Mouse (Mus musculus) midbrain, embryonic 12.5 days (tissue): ENCODE measurements around the gene Ipo5. TPM values are rescaled to one million over a fixed set of nuclear protein-coding genes. Genes with fewer than 3 reads are reported as not detected.

Experiments used
- ATAC-seq: fragments of 200-750 bp; cut with Nextera tagmentation; 2 replicates; pipeline ENCODE4 v1.8.0; 2017; ENCODE audit warnings: low read depth, moderate TSS enrichment, moderate library complexity; ENCODE audit not compliant: low FRiP score
- H3K27ac ChIP-seq: fragments of 300-500 bp; sonication (generic); replicated peaks from 2 replicates; pipeline ENCODE4 v1.5.1; 2016; ENCODE audit warnings: mild to moderate bottlenecking
- H3K27me3 ChIP-seq: fragments of 300-500 bp; sonication (generic); 2 replicates; pipeline ENCODE4 v1.6.1; 2016; ENCODE audit warnings: mild to moderate bottlenecking
- H3K36me3 ChIP-seq: fragments of 300-500 bp; sonication (generic); 2 replicates; pipeline ENCODE4 v1.6.1; 2016
- H3K4me1 ChIP-seq: fragments of 300-500 bp; sonication (generic); 2 replicates; pipeline ENCODE4 v1.6.1; 2016
- H3K4me2 ChIP-seq: fragments of 300-500 bp; sonication (generic); replicated peaks from 2 replicates; pipeline ENCODE4 v1.6.1; 2016; ENCODE audit warnings: mild to moderate bottlenecking, moderate library complexity
- H3K4me3 ChIP-seq: fragments of 300-500 bp; sonication (generic); 2 replicates; pipeline ENCODE4 v1.5.1; 2016; ENCODE audit warnings: mild to moderate bottlenecking
- H3K9ac ChIP-seq: fragments of 300-500 bp; sonication (generic); replicated peaks from 2 replicates; pipeline ENCODE4 v1.6.1; 2016; ENCODE audit warnings: mild to moderate bottlenecking, moderate library complexity
- H3K9me3 ChIP-seq: fragments of 300-500 bp; sonication (generic); 2 replicates; pipeline ENCODE4 v1.6.1; 2016; ENCODE audit warnings: mild to moderate bottlenecking
- WGBS: fragments of 180-500 bp; shearing (Covaris S2); methylation state at CpG from one replicate; pipeline ENCODE4 v1.1.7; 2016; 5-methylcytosine and 5-hydroxymethylcytosine counted together
- polyA plus RNA-seq: library from polyadenylated mRNA; unstranded; fragments of >200 nt; fragmentation: Nextera tagmentation; extraction: Ambion mirVana; gene quantifications from 2 replicates; pipeline ENCODE4 v1.2.1, GENCODE M21; 2016

The Ipo5 gene
- polyA plus RNA-seq, 1 experiment from 2014 or later = 112 TPM

GRCm38 (mm10) chr14:120880601-120881000 lies 30.4 kb upstream of the Ipo5 start:
- WGBS = 62% methylated on average over 3 of the region's 5 CpGs
- no peak overlapping the region for H3K9ac ChIP-seq
- no peak overlapping the region for H3K27ac ChIP-seq
- no peak overlapping the region for H3K4me2 ChIP-seq
- H3K4me3 ChIP-seq = no peak overlapping the region
- H3K36me3 ChIP-seq = no peaks in the 10 kb centered on the region
- H3K9me3 ChIP-seq = no peaks in the 10 kb centered on the region
- no peaks in the 10 kb centered on the region; the same call in 1 of the 2 replicates for H3K27me3 ChIP-seq
- H3K4me1 ChIP-seq = peaks cover 8% of the 10 kb centered on the region
- ATAC-seq = no peak

- no peak overlapping the region for H3K9ac ChIP-seq
- no peaks in the 10 kb centered on the region for H3K9me3 ChIP-seq
- no peaks in the 10 kb centered on the region for H3K36me3 ChIP-seq
- 89% methylated on average over 9 of the region's 9 CpGs for WGBS
- H3K27me3 ChIP-seq = no peaks in the 10 kb centered on the region; the same call in 1 of the 2 replicates
- no peak overlapping the region for H3K4me3 ChIP-seq
- no peak overlapping the region for H3K27ac ChIP-seq
- H3K4me2 ChIP-seq = no peak overlapping the region
- no peak for ATAC-seq
- H3K4me1 ChIP-seq = peaks cover 8% of the 10 kb centered on the region
Observed at GRCm38 (mm10) chr14:120881054-120881453, 30.0 kb upstream of the Ipo5 start.

DNA sequence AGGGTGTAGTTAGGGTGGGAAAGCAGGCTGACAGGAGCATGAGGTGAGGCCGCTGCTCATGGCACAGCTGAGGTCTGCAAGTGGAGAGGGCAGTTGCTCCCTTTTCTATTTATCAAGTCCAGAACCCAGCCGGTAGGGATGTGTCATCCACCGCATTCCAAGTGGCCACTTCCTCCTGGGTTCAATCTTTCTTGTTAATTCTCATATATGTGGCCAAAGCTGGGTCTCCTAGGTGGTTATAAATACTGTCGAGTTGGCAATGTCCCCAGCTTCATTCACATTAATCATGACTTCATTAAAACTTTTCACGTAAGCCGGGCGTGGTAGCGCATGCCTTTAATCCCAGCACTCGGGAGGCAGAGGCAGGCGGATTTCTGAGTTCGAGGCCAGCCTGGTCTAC lies 22.3 kb upstream of the Ipo5 start:
- H3K4me1 ChIP-seq = no peaks in the 10 kb centered on the region
- no peak overlapping the region for H3K9ac ChIP-seq
- no peaks in the 10 kb centered on the region for H3K36me3 ChIP-seq
- no peak for ATAC-seq
- 87% methylated on average over 11 of the region's 11 CpGs for WGBS
- no peak overlapping the region for H3K27ac ChIP-seq
- no peak overlapping the region for H3K4me2 ChIP-seq
- H3K27me3 ChIP-seq = no peaks in the 10 kb centered on the region
- H3K9me3 ChIP-seq = no peaks in the 10 kb centered on the region
- no peak overlapping the region for H3K4me3 ChIP-seq

DNA sequence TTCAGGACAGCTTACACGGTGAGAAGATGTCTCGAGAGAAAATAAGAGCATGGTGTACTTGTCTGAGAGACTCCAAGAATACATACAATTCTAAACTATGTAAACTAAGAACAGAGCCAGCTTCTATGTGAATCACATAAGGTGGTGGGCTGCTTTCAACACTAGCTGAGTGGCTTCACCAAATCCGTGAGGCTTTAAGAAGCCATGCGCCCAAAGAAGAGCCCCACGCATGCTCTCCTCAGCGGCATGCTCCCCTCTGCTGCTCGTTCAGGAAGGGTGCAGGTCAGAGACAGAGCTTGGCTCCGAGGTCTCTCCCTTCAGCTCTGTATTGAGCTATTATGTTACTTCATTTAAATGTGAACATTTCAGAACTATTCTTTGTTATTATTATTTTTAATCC lies 18.7 kb upstream of the Ipo5 start:
- Histone ChIP-seq H3K4me3 (no peak overlapping the region), H3K9ac (no peak overlapping the region), H3K27ac (no peak overlapping the region), H3K4me1 (no peaks in the 10 kb centered on the region), H3K36me3 (no peaks in the 10 kb centered on the region), H3K27me3 (no peaks in the 10 kb centered on the region), H3K4me2 (no peak overlapping the region), H3K9me3 (no peaks in the 10 kb centered on the region)
- WGBS = 80% methylated on average over 8 of the region's 8 CpGs
- ATAC-seq = no peak

GRCm38 (mm10) chr14:120896613-120897012 lies 14.4 kb upstream of the Ipo5 start:
- no peak overlapping the region for H3K4me3 ChIP-seq
- no peaks in the 10 kb centered on the region for H3K36me3 ChIP-seq
- no peak overlapping the region for H3K9ac ChIP-seq
- H3K4me1 ChIP-seq = no peaks in the 10 kb centered on the region
- no peaks in the 10 kb centered on the region for H3K27me3 ChIP-seq
- no peak overlapping the region for H3K4me2 ChIP-seq
- 82% methylated on average over 11 of the region's 11 CpGs for WGBS
- no peak for ATAC-seq
- no peaks in the 10 kb centered on the region for H3K9me3 ChIP-seq
- no peak overlapping the region for H3K27ac ChIP-seq

GRCm38 (mm10) chr14:120898876-120899275 lies 12.1 kb upstream of the Ipo5 start:
- Histone ChIP-seq H3K4me3 (no peak overlapping the region), H3K36me3 (no peaks in the 10 kb centered on the region), H3K9ac (no peak overlapping the region), H3K4me2 (no peak overlapping the region), H3K9me3 (no peaks in the 10 kb centered on the region), H3K4me1 (no peaks in the 10 kb centered on the region), H3K27me3 (no peaks in the 10 kb centered on the region), H3K27ac (no peak overlapping the region)
- ATAC-seq = no peak
- WGBS = 83% methylated on average over 3 of the region's 3 CpGs

DNA sequence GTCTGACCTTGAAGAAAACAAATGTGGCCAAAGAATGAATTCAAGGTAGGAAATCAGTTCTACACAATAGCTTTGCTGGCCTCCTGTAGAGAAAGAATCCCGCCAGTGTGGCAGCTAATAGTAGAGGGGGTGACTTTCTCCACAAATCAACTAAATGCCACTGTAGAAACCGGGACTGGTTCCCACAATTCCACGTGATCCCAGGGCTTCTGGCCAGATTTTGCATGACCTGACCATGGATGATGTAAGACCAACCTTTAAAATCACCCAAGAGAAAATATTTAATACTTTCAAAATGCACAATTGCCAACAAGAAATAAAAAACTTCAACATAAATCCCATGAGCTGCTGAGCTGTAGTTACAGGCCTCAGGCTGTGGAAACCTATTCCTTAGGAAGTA lies 1.6 kb upstream of the Ipo5 start:
- Histone ChIP-seq H3K9ac (no peak overlapping the region), H3K4me2 (peak overlapping the region; percentile 73; the same call in 1 of the 2 replicates), H3K27me3 (no peaks in the 10 kb centered on the region), H3K4me3 (no peak overlapping the region), H3K4me1 (peaks cover 14% of the 10 kb centered on the region), H3K36me3 (no peaks in the 10 kb centered on the region), H3K27ac (no peak overlapping the region), H3K9me3 (no peaks in the 10 kb centered on the region)
- no peak for ATAC-seq
- 53% methylated on average over 3 of the region's 3 CpGs for WGBS

GRCm38 (mm10) chr14:120910320-120910719 lies 704 bp upstream of the Ipo5 start:
- H3K27me3 ChIP-seq = no peaks in the 10 kb centered on the region
- peak overlapping the region; percentile 83 for H3K9ac ChIP-seq
- ATAC-seq = peak; percentile 82
- H3K36me3 ChIP-seq = no peaks in the 10 kb centered on the region
- H3K9me3 ChIP-seq = no peaks in the 10 kb centered on the region
- peak overlapping the region; percentile 82 for H3K27ac ChIP-seq
- peaks cover 17% of the 10 kb centered on the region for H3K4me1 ChIP-seq
- WGBS = under 1% methylated on average over 18 of the region's 18 CpGs
- peak overlapping the region; percentile 85 for H3K4me3 ChIP-seq
- peak overlapping the region; percentile 73 for H3K4me2 ChIP-seq

DNA sequence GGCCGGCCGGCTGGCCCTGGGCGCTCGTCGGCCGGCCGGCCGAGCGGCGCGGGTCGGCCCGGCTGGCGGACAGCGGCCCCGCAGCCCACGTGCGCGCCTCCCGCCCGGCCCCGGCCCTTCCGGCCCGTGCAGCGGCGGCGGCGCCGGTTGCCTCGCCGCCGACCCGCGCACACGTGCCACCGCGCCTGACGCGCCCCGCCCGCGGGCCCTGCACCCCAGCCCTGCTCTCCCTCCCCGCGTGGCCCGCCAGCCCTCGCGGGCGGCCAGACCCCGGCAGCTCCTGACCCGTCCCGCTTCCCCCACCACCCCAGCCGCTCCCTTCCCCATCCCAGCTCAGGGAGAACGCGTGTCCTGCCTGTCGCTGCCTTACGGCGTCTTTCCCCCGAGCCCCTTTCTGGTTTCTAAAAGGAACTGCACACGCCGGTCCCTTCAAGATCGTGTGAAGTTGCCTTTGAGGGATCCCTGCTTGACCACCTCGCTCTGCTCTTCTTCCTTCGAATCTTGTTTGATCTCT lies 421 bp downstream of the Ipo5 start:
- H3K4me3 ChIP-seq = peak overlapping the region; percentile 85
- H3K9ac ChIP-seq = peak overlapping the region; percentile 81
- no peaks in the 10 kb centered on the region for H3K9me3 ChIP-seq
- H3K4me1 ChIP-seq = peaks cover 17% of the 10 kb centered on the region
- ATAC-seq = peak; percentile 48
- under 1% methylated on average over 58 of the region's 63 CpGs for WGBS
- H3K36me3 ChIP-seq = no peaks in the 10 kb centered on the region
- H3K27ac ChIP-seq = peak overlapping the region; percentile 87
- H3K27me3 ChIP-seq = no peaks in the 10 kb centered on the region
- H3K4me2 ChIP-seq = peak overlapping the region; percentile 73

- Histone ChIP-seq H3K4me2 (peak overlapping the region; percentile 73), H3K27ac (no peak overlapping the region), H3K4me3 (peak overlapping the region; percentile 85), H3K9me3 (no peaks in the 10 kb centered on the region), H3K4me1 (peaks cover 17% of the 10 kb centered on the region), H3K36me3 (no peaks in the 10 kb centered on the region), H3K27me3 (no peaks in the 10 kb centered on the region), H3K9ac (peak overlapping the region; percentile 81)
- 5% methylated on average over 11 of the region's 11 CpGs for WGBS
- no peak for ATAC-seq
Observed at GRCm38 (mm10) chr14:120912090-120912710, 1.2 kb downstream of the Ipo5 start.

GRCm38 (mm10) chr14:120912916-120913315 lies 1.9 kb downstream of the Ipo5 start:
- no peaks in the 10 kb centered on the region for H3K9me3 ChIP-seq
- no peaks in the 10 kb centered on the region for H3K27me3 ChIP-seq
- H3K4me3 ChIP-seq = peak overlapping the region; percentile 85
- WGBS = 10% methylated on average over 7 of the region's 7 CpGs
- peaks cover 2% of the 10 kb centered on the region; the same call in 1 of the 2 replicates for H3K36me3 ChIP-seq
- ATAC-seq = no peak
- H3K9ac ChIP-seq = peak overlapping the region; percentile 28; the same call in 1 of the 2 replicates
- peak overlapping the region; percentile 73 for H3K4me2 ChIP-seq
- peaks cover 17% of the 10 kb centered on the region for H3K4me1 ChIP-seq
- H3K27ac ChIP-seq = no peak overlapping the region

GRCm38 (mm10) chr14:120921805-120922204 lies 10.8 kb downstream of the Ipo5 start:
- Histone ChIP-seq H3K36me3 (peaks cover 80% of the 10 kb centered on the region), H3K4me1 (no peaks in the 10 kb centered on the region), H3K4me3 (no peak overlapping the region), H3K9me3 (no peaks in the 10 kb centered on the region), H3K27me3 (no peaks in the 10 kb centered on the region), H3K9ac (no peak overlapping the region), H3K27ac (no peak overlapping the region), H3K4me2 (no peak overlapping the region)
- ATAC-seq = no peak
- WGBS = 94% methylated on average over 4 of the region's 4 CpGs

DNA sequence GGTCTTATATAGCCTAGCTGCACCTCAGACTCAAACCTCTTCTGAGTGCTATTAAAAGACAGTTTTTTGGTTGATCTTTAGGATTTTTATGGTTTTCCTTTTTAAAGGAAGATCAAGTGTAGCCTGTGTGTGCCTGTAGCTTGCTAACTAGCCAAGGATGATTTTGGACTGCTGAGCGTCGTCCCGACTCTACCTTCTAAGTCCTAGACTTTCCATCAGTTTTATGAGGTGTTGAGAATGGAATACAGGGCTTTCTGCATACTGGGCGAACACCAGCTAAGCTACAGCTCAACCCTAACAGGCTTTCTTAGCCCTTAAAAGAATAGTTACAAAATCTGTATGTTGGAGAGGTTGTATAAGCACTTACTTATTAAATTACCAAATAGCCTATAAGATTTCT lies 13.0 kb downstream of the Ipo5 start:
- Histone ChIP-seq H3K4me1 (no peaks in the 10 kb centered on the region), H3K9me3 (no peaks in the 10 kb centered on the region), H3K27ac (no peak overlapping the region), H3K36me3 (peaks cover 86% of the 10 kb centered on the region), H3K4me2 (no peak overlapping the region), H3K27me3 (no peaks in the 10 kb centered on the region), H3K9ac (no peak overlapping the region), H3K4me3 (no peak overlapping the region)
- WGBS = 89% methylated on average over 4 of the region's 4 CpGs
- ATAC-seq = no peak
